In genomic region chr6:127767706-127768493, GRCm38 (mm10) we compare ENCODE assay signal across 9 mouse cellular contexts. TPM values are rescaled to one million over a fixed set of nuclear protein-coding genes. Genes with fewer than 3 reads are reported as not detected.
DNase-seq lines count a peak whose midpoint lies in the region; ATAC-seq and TF ChIP-seq lines count a peak whose summit lies in the region.
"Had no signal": no experiment of that assay in that cellular context is flagged by ENCODE, and none has a peak within 500 bp of the region (broad histone marks: within the 10 kb centered on the region; RNA-seq: fewer than 3 reads in every experiment).

No protein-coding gene starts in this region.

- H3K27ac ChIP-seq in embryonic facial prominence, embryonic 12.5 days, result no peak overlapping the region
- H3K27ac ChIP-seq in heart, embryonic 14.5 days (replicated peaks in 1 of 2; ENCODE audit: control insufficient read depth in 1 of 2, insufficient read depth in 1 of 2, low read depth in 2 of 2, low read length in 2 of 2), result 0 out of 4 replicates have a peak overlapping the region, but pooled peaks of 1 of the 2 experiments have one; percentile 19
- no peak overlapping the region for H3K27ac ChIP-seq in kidney, embryonic 16.5 days (ENCODE audit: low read length)
- no peak overlapping the region for H3K27ac ChIP-seq in lung, embryonic 15.5 days

- peak overlapping the region; percentile 99 for H3K4me2 ChIP-seq in embryonic facial prominence, embryonic 12.5 days (replicated peaks)
- H3K4me2 ChIP-seq in heart, embryonic 14.5 days (ENCODE audit: low read length), result peak overlapping the region; percentile 94
- H3K4me2 ChIP-seq in kidney, embryonic 16.5 days (replicated peaks; ENCODE audit: low read depth, low read length), result peak overlapping the region; percentile 36
- H3K4me2 ChIP-seq in lung, embryonic 15.5 days, result peak overlapping the region; percentile 38; the same call in 1 of the 2 replicates

- ATAC-seq in embryonic facial prominence, embryonic 12.5 days (ENCODE audit: insufficient number of reproducible peaks, insufficient read depth, low FRiP score, low TSS enrichment), result peak; percentile 42; the same call in 1 of the 2 replicates
- peak; percentile 56 for ATAC-seq in heart, embryonic 14.5 days (ENCODE audit: insufficient number of reproducible peaks, insufficient read depth, low FRiP score, low read depth)
- ATAC-seq in kidney, embryonic 16.5 days (ENCODE audit: low FRiP score, low TSS enrichment), result peak; percentile 83
- ATAC-seq in lung, embryonic 15.5 days (ENCODE audit: borderline replicate concordance, extremely low read depth, low FRiP score, low TSS enrichment), result peak; percentile 77; the same call in 1 of the 2 replicates

- no peaks in the 10 kb centered on the region for H3K9me3 ChIP-seq in E14TG2a.4 (ENCODE audit: low read length)
- H3K9me3 ChIP-seq in embryonic facial prominence, embryonic 12.5 days, result no peaks in the 10 kb centered on the region
- H3K9me3 ChIP-seq in heart, embryonic 14.5 days (ENCODE audit: control insufficient read depth, low read length), result no peaks in the 10 kb centered on the region
- H3K9me3 ChIP-seq in kidney, embryonic 16.5 days (ENCODE audit: low read length), result no peaks in the 10 kb centered on the region
- H3K9me3 ChIP-seq in lung, embryonic 15.5 days, result no peaks in the 10 kb centered on the region

- H3K4me1 ChIP-seq in E14TG2a.4 (replicated peaks; ENCODE audit: low read depth, low read length), result peaks cover 64% of the 10 kb centered on the region
- peaks cover 27% of the 10 kb centered on the region for H3K4me1 ChIP-seq in embryonic facial prominence, embryonic 12.5 days
- H3K4me1 ChIP-seq in heart, embryonic 14.5 days (ENCODE audit: control insufficient read depth in 2 of 2, insufficient read depth in 2 of 2, low read length in 2 of 2), result peaks cover 22 to 32% of the 10 kb centered on the region in 2 experiments
- H3K4me1 ChIP-seq in kidney, embryonic 16.5 days (ENCODE audit: insufficient read depth, low read length), result peaks cover 28% of the 10 kb centered on the region
- peaks cover 24% of the 10 kb centered on the region for H3K4me1 ChIP-seq in lung, embryonic 15.5 days

- peak; percentile 73 to 82 for DNase-seq in adrenal gland, postnatal 36 days
- peak; percentile 56 for DNase-seq in ovary, postnatal 10 days (ENCODE audit: low spot score)
- DNase-seq in yolk sac, embryonic 10.5 days (ENCODE audit: low spot score), result peak; percentile 60

- 1% methylated on average over 49 of the region's 49 CpGs for WGBS in embryonic facial prominence, embryonic 12.5 days
- under 1% methylated on average over 48 of the region's 49 CpGs for WGBS in heart, embryonic 14.5 days
- under 1% methylated on average over 44 of the region's 49 CpGs for WGBS in kidney, embryonic 16.5 days
- WGBS in lung, embryonic 15.5 days, result 1% methylated on average over 49 of the region's 49 CpGs

- H3K4me3 ChIP-seq in E14TG2a.4 (replicated peaks; ENCODE audit: low read length), result peak overlapping the region; percentile 86
- peak overlapping the region; percentile 52 for H3K4me3 ChIP-seq in embryonic facial prominence, embryonic 12.5 days
- peak overlapping the region; percentile 48 to 52 for H3K4me3 ChIP-seq in heart, embryonic 14.5 days (ENCODE audit: control insufficient read depth in 1 of 2, insufficient read depth in 1 of 2, low read depth in 1 of 2, low read length in 2 of 2)
- peak overlapping the region; percentile 13; the same call in 1 of the 2 replicates for H3K4me3 ChIP-seq in kidney, embryonic 16.5 days (ENCODE audit: low read length)
- 0 out of 2 replicates have a peak overlapping the region, but pooled peaks have one; percentile 8 for H3K4me3 ChIP-seq in lung, embryonic 15.5 days

- H3K27me3 ChIP-seq in E14TG2a.4 (ENCODE audit: insufficient read depth, low read length), result peaks cover 64% of the 10 kb centered on the region
- H3K27me3 ChIP-seq in embryonic facial prominence, embryonic 12.5 days, result peaks cover 85% of the 10 kb centered on the region
- H3K27me3 ChIP-seq in heart, embryonic 14.5 days (ENCODE audit: control insufficient read depth, insufficient read depth, low read length), result peaks cover 74% of the 10 kb centered on the region
- H3K27me3 ChIP-seq in kidney, embryonic 16.5 days (ENCODE audit: insufficient read depth, low read length), result peaks cover 84% of the 10 kb centered on the region
- H3K27me3 ChIP-seq in lung, embryonic 15.5 days, result peaks cover 93% of the 10 kb centered on the region

- no peak overlapping the region for H3K9ac ChIP-seq in embryonic facial prominence, embryonic 12.5 days
- peak overlapping the region; percentile 16; the same call in 1 of the 2 replicates for H3K9ac ChIP-seq in heart, embryonic 14.5 days (ENCODE audit: low read length)
- H3K9ac ChIP-seq in kidney, embryonic 16.5 days (replicated peaks; ENCODE audit: low read length), result no peak overlapping the region
- H3K9ac ChIP-seq in lung, embryonic 15.5 days, result no peak overlapping the region

- TF ChIP-seq CTCF in E14TG2a.4 (conservative IDR thresholded peaks at IDR 0.05; ENCODE audit: low read length), result no peak

- peaks cover 14% of the 10 kb centered on the region; the same call in 1 of the 2 replicates for H3K36me3 ChIP-seq in E14TG2a.4 (ENCODE audit: insufficient read depth, low read length)
- no peaks in the 10 kb centered on the region for H3K36me3 ChIP-seq in embryonic facial prominence, embryonic 12.5 days
- no peaks in the 10 kb centered on the region for H3K36me3 ChIP-seq in heart, embryonic 14.5 days (ENCODE audit: control insufficient read depth, insufficient read depth, low read length)
- H3K36me3 ChIP-seq in kidney, embryonic 16.5 days (ENCODE audit: insufficient read depth, low read length), result no peaks in the 10 kb centered on the region
- H3K36me3 ChIP-seq in lung, embryonic 15.5 days, result no peaks in the 10 kb centered on the region

RNA-seq across cellular contexts. Expression of gene Prmt8, which starts 1.4 kb away (rescaled TPM):
- not detected for total RNA-seq in adrenal gland, postnatal 36 days (2021)
- 3.0 and 3.9 TPM in 2 replicates for polyA plus RNA-seq in embryonic facial prominence, embryonic 12.5 days (2016; fragmentation: Nextera tagmentation; extraction: Ambion mirVana)
- polyA plus RNA-seq in heart, embryonic 14.5 days (2014; fragmentation: Nextera tagmentation; extraction: Ambion mirVana), result 0.09 TPM in 2 replicates
- 0.10 TPM in 1 of 2 replicates, not detected in the other for polyA plus RNA-seq in kidney, embryonic 16.5 days (2015; fragmentation: Nextera tagmentation; extraction: Ambion mirVana)
- polyA plus RNA-seq in lung, embryonic 15.5 days (2015; fragmentation: Nextera tagmentation; extraction: Ambion mirVana), result not detected in 2 replicates
- polyA plus RNA-seq: liver, embryonic 16.5 days had no signal

Comparison
In these comparisons a context has a peak if more than half of its experiments do, and no peak if none do; other contexts are left out.
1. H3K4me3 ChIP-seq: peak in every context shown above with its lines; median percentile 86 in E14TG2a.4; 52 in embryonic facial prominence, embryonic 12.5 days; 50 in heart, embryonic 14.5 days; 13 in kidney, embryonic 16.5 days; 8 in lung, embryonic 15.5 days.
2. H3K4me2 ChIP-seq: peak in every context shown above with its lines; median percentile 99 in embryonic facial prominence, embryonic 12.5 days; 94 in heart, embryonic 14.5 days; 38 in lung, embryonic 15.5 days; 36 in kidney, embryonic 16.5 days.